Mouse (Mus musculus) intestine, postnatal 0 days (tissue): ENCODE measurements around the gene Dlx2. TPM values are rescaled to one million over a fixed set of nuclear protein-coding genes. Genes with fewer than 3 reads are reported as not detected.

Experiments
- ATAC-seq: fragments of 200-750 bp; cut with Nextera tagmentation; 2 replicates; pipeline ENCODE4 v1.8.0; 2017; ENCODE audit warnings: mild to moderate bottlenecking, moderate TSS enrichment, moderate library complexity
- H3K27ac ChIP-seq: fragments of 300-500 bp; sonication (generic); 2 replicates; pipeline ENCODE4 v1.5.1; 2014; ENCODE audit warnings: mild to moderate bottlenecking, low read depth, low read length, moderate library complexity
- H3K27me3 ChIP-seq: fragments of 300-500 bp; sonication (generic); replicated peaks from 2 replicates; pipeline ENCODE4 v1.6.1; 2014; ENCODE audit warnings: low read length, mixed read lengths; ENCODE audit not compliant: control insufficient read depth, insufficient read depth
- H3K36me3 ChIP-seq: fragments of 300-500 bp; sonication (generic); 2 replicates; pipeline ENCODE4 v1.6.1; 2014; ENCODE audit warnings: mild to moderate bottlenecking, moderate library complexity; ENCODE audit not compliant: control insufficient read depth, insufficient read depth
- H3K4me1 ChIP-seq: fragments of 300-500 bp; sonication (generic); replicated peaks from 2 replicates; pipeline ENCODE4 v1.6.1; 2014; ENCODE audit warnings: antibody characterized with exemption, low read length, mixed read lengths; ENCODE audit not compliant: control insufficient read depth, insufficient read depth
- H3K4me2 ChIP-seq: fragments of 300-500 bp; sonication (generic); replicated peaks from 2 replicates; pipeline ENCODE4 v1.6.1; 2014; ENCODE audit warnings: low read depth, mild to moderate bottlenecking, moderate library complexity
- H3K4me3 ChIP-seq: fragments of 300-500 bp; sonication (generic); 2 replicates; pipeline ENCODE4 v1.5.1; 2014; ENCODE audit warnings: low read depth, low read length
- H3K9ac ChIP-seq: fragments of 300-500 bp; sonication (generic); 2 replicates; pipeline ENCODE4 v1.6.1; 2014; ENCODE audit warnings: mild to moderate bottlenecking, low read depth, low read length
- H3K9me3 ChIP-seq: fragments of 300-500 bp; sonication (generic); 2 replicates; pipeline ENCODE4 v1.6.1; 2016; ENCODE audit warnings: mixed run types; ENCODE audit not compliant: control insufficient read depth
- CTCF ChIP-seq: sonication (generic); IDR thresholded peaks from 2 replicates; pipeline ENCODE4 v1.5.1; 2016; ENCODE audit warnings: low read depth, mild to moderate bottlenecking, control low read depth, antibody characterized with exemption, moderate library complexity
- WGBS: fragments of 180-500 bp; shearing (Covaris S2); extraction: QIAGEN DNeasy Blood & Tissue Kit; methylation state at CpG from one replicate; pipeline ENCODE4 v1.1.7; 2014; 5-methylcytosine and 5-hydroxymethylcytosine counted together
- polyA plus RNA-seq: library from polyadenylated mRNA; unstranded; fragments of >200 nt; fragmentation: Nextera tagmentation; extraction: Ambion mirVana; gene quantifications from 2 replicates; pipeline ENCODE4 v1.2.1, GENCODE M21; 2015

The Dlx2 gene
- polyA plus RNA-seq, 1 experiment from 2014 or later, result 1.3 TPM

DNA sequence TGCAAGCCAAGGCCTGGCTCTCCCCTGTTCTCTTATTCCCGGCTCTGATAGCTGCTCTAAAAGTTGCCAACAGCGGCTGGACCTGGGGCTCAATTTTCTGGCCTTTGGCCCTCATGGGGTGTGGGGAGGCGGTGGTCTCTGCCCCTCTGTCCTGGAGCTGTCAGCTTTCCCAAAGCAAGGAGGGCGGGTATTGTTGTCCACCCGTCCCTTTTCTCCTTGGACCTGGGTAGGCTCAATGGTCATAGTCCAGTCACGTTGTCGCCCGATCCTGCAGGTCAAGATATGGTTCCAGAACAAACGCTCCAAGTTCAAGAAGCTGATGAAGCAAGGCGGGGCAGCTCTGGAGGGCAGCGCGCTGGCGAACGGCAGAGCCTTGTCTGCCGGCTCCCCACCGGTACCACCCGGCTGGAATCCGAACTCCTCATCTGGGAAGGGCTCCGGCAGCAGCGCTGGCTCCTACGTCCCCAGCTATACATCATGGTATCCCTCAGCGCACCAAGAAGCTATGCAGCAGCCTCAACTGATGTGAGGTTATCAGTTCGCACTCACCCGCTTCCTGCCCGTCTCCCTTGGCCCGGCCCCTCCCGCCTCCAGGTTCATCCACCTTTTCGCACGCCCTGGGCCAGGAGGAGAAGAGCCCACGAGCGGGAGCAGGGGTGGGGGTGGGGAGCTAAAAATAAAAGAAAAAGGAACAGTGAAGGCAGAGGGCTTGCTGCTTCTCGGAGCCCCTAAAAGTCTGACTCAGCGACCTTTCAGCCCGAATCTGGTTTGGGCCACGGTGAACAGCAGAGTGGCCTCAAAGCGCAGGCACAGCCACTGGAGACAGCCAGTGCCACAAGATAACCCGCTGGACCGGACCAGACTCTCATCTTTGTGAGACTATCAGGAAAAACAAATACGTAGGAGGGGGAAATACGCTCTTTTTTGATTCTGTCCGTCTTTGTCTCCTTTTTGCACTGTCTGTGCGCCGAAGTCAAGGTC, 14.3 kb downstream of the Dlx2 start:
- Histone ChIP-seq H3K4me1 (peaks cover 4% of the 10 kb centered on the region; the same call in 1 of the 2 replicates), H3K27ac (no peak overlapping the region), H3K27me3 (peaks cover 94% of the 10 kb centered on the region), H3K4me3 (peak overlapping the region; percentile 9; the same call in 1 of the 2 replicates), H3K9me3 (no peaks in the 10 kb centered on the region), H3K9ac (no peak overlapping the region), H3K36me3 (no peaks in the 10 kb centered on the region), H3K4me2 (0 out of 2 replicates have a peak overlapping the region, but pooled peaks have one; percentile 6)
- no peak for ATAC-seq
- 1% methylated on average over 43 of the region's 43 CpGs for WGBS
- TF ChIP-seq CTCF, result no peak

- Histone ChIP-seq H3K9me3 (no peaks in the 10 kb centered on the region), H3K36me3 (no peaks in the 10 kb centered on the region), H3K4me3 (no peak overlapping the region), H3K27me3 (peaks cover 94% of the 10 kb centered on the region), H3K4me1 (peaks cover 4% of the 10 kb centered on the region; the same call in 1 of the 2 replicates), H3K9ac (no peak overlapping the region), H3K4me2 (no peak overlapping the region), H3K27ac (no peak overlapping the region)
- TF ChIP-seq CTCF, result no peak
- ATAC-seq, result no peak
- 4% methylated on average over 12 of the region's 12 CpGs for WGBS
These were observed 15.4 kb downstream of the Dlx2 start for GRCm38 (mm10) chr2:71531124-71531590.

- no peak overlapping the region for H3K27ac ChIP-seq
- H3K27me3 ChIP-seq, result peaks cover 96% of the 10 kb centered on the region
- H3K36me3 ChIP-seq, result no peaks in the 10 kb centered on the region
- WGBS, result 1% methylated on average over 34 of the region's 34 CpGs
- H3K4me3 ChIP-seq, result peak overlapping the region; percentile 50
- no peak overlapping the region for H3K9ac ChIP-seq
- no peak for ATAC-seq
- H3K4me1 ChIP-seq, result peaks cover 4% of the 10 kb centered on the region; the same call in 1 of the 2 replicates
- no peak for TF ChIP-seq CTCF
- peak overlapping the region; percentile 88 for H3K4me2 ChIP-seq
- H3K9me3 ChIP-seq, result no peaks in the 10 kb centered on the region
These were observed 16.0 kb downstream of the Dlx2 start for GRCm38 (mm10) chr2:71530391-71531123.

- Histone ChIP-seq H3K27ac (no peak overlapping the region; the same call in 1 of the 2 replicates), H3K27me3 (peaks cover 97% of the 10 kb centered on the region), H3K36me3 (no peaks in the 10 kb centered on the region), H3K4me2 (peak overlapping the region; percentile 88), H3K9me3 (no peaks in the 10 kb centered on the region), H3K9ac (no peak overlapping the region), H3K4me1 (peaks cover 4% of the 10 kb centered on the region; the same call in 1 of the 2 replicates), H3K4me3 (peak overlapping the region; percentile 50)
- no peak for TF ChIP-seq CTCF
- under 1% methylated on average over 60 of the region's 60 CpGs for WGBS
- ATAC-seq, result peak; percentile 64
These were observed 16.8 kb downstream of the Dlx2 start for GRCm38 (mm10) chr2:71529511-71530351.

GRCm38 (mm10) chr2:71528714-71529510, 17.6 kb downstream of the Dlx2 start:
- no peak overlapping the region for H3K9ac ChIP-seq
- peak overlapping the region; percentile 50 for H3K4me3 ChIP-seq
- WGBS, result under 1% methylated on average over 55 of the region's 57 CpGs
- no peak overlapping the region for H3K27ac ChIP-seq
- peak overlapping the region; percentile 88 for H3K4me2 ChIP-seq
- no peaks in the 10 kb centered on the region for H3K9me3 ChIP-seq
- H3K27me3 ChIP-seq, result peaks cover 95% of the 10 kb centered on the region
- peaks cover 4% of the 10 kb centered on the region; the same call in 1 of the 2 replicates for H3K4me1 ChIP-seq
- no peak for TF ChIP-seq CTCF
- ATAC-seq, result peak; percentile 39; the same call in 1 of the 2 replicates
- no peaks in the 10 kb centered on the region for H3K36me3 ChIP-seq
